8 mouse cellular contexts compared by ENCODE assay signal in genomic region chr8:123476911-123477736, GRCm38 (mm10). TPM values are rescaled to one million over a fixed set of nuclear protein-coding genes. Genes with fewer than 3 reads are reported as not detected.
DNase-seq lines count a peak whose midpoint lies in the region; ATAC-seq and TF ChIP-seq lines count a peak whose summit lies in the region.

No protein-coding gene starts in this region.

- H3K27ac ChIP-seq in left cerebral cortex, adult 2 months, result peak overlapping the region; percentile 98
- peak overlapping the region; percentile 91 for H3K27ac ChIP-seq in forebrain, embryonic 12.5 days
- H3K27ac ChIP-seq in midbrain, embryonic 10.5 days (replicated peaks), result peak overlapping the region; percentile 99

- peak; percentile 55 for ATAC-seq in forebrain, embryonic 12.5 days (ENCODE audit: low FRiP score)

- peak overlapping the region; percentile 85 for H3K4me2 ChIP-seq in forebrain, embryonic 12.5 days

- intact Hi-C loops in left cerebral cortex, adult 2 months (cut with DNase I), result loop anchor here (5.0 kb wide), 1 partner anchor 35 kb away; no protein-coding TSS in a partner anchor
- intact Hi-C loops in left cerebral cortex, postnatal 4 days (cut with DNase I), result no loop called here

- peak overlapping the region; percentile 84 for H3K9ac ChIP-seq in forebrain, embryonic 12.5 days

- peak in 1 of 2 experiments; percentile 30 for DNase-seq in left cerebral cortex, adult 2 months (ENCODE audit: extremely low spot score in 1 of 2, low spot score in 2 of 2)
- no peak for DNase-seq in left cerebral cortex, postnatal 4 days
- DNase-seq in T-cell, adult 2 months (ENCODE audit: low spot score), result peak; percentile 1
- DNase-seq in layer of hippocampus, postnatal 25 days (ENCODE audit: extremely low spot score in 1 of 2, low spot score in 1 of 2), result peak; percentile 11 to 24
- peak; percentile 37 for DNase-seq in midbrain, embryonic 10.5 days (ENCODE audit: low spot score)
- DNase-seq in yolk sac, embryonic 10.5 days (ENCODE audit: low spot score), result peak; percentile 68
- no peak for DNase-seq in gastrocnemius, postnatal 25 days

- 9% methylated on average over 34 of the region's 34 CpGs for WGBS in forebrain, embryonic 12.5 days
- 8% methylated on average over 34 of the region's 34 CpGs for WGBS in midbrain, embryonic 10.5 days

- no peaks in the 10 kb centered on the region for H3K9me3 ChIP-seq in forebrain, embryonic 12.5 days
- H3K9me3 ChIP-seq in midbrain, embryonic 10.5 days (replicated peaks), result no peaks in the 10 kb centered on the region

- peaks cover 19% of the 10 kb centered on the region for H3K36me3 ChIP-seq in forebrain, embryonic 12.5 days (replicated peaks)
- peaks cover 23% of the 10 kb centered on the region for H3K36me3 ChIP-seq in midbrain, embryonic 10.5 days

- no peaks in the 10 kb centered on the region for H3K27me3 ChIP-seq in forebrain, embryonic 12.5 days
- no peaks in the 10 kb centered on the region for H3K27me3 ChIP-seq in midbrain, embryonic 10.5 days (ENCODE audit: low read depth, poor library complexity, severe bottlenecking)

- peak overlapping the region; percentile 97 for H3K4me3 ChIP-seq in left cerebral cortex, adult 2 months
- peak overlapping the region; percentile 66 for H3K4me3 ChIP-seq in forebrain, embryonic 12.5 days (replicated peaks)
- H3K4me3 ChIP-seq in midbrain, embryonic 10.5 days, result peak overlapping the region; percentile 94

- H3K4me1 ChIP-seq in forebrain, embryonic 12.5 days, result peaks cover 23% of the 10 kb centered on the region
- H3K4me1 ChIP-seq in midbrain, embryonic 10.5 days, result peaks cover 21% of the 10 kb centered on the region

- no peak for TF ChIP-seq CTCF in left cerebral cortex, adult 2 months (IDR thresholded peaks at IDR 0.05)

RNA-seq across cellular contexts. Expression of gene Afg3l1, which starts 0.6 kb away (rescaled TPM):
- 10 to 100 TPM; 26.3 to 31.1 TPM for total RNA-seq in left cerebral cortex, adult 2 months (2021)
- total RNA-seq in left cerebral cortex, postnatal 4 days (2021), result 10 to 100 TPM; 48.3 to 56.9 TPM
- polyA plus RNA-seq in forebrain, embryonic 12.5 days (2016; fragmentation: Nextera tagmentation; extraction: Ambion mirVana), result 69.7 and 71.1 TPM in 2 replicates
- 10 to 100 TPM; 28.1 to 30.6 TPM for total RNA-seq in layer of hippocampus, postnatal 25 days (2021)
- polyA plus RNA-seq in midbrain, embryonic 10.5 days (2016; fragmentation: Nextera tagmentation; extraction: Ambion mirVana), result 69.3 and 74.2 TPM in 2 replicates
- total RNA-seq in gastrocnemius, postnatal 25 days (2021), result 10 to 100 TPM; 37.9 to 39.8 TPM

RNA-seq across cellular contexts. Expression of gene Dbndd1, which starts 38.1 kb away (rescaled TPM):
- 10 to 100 TPM; 16.0 to 18.0 TPM for total RNA-seq in left cerebral cortex, adult 2 months (2021)
- total RNA-seq in left cerebral cortex, postnatal 4 days (2021), result 10 to 100 TPM; 38.3 to 43.4 TPM
- 38.8 and 42.6 TPM in 2 replicates for polyA plus RNA-seq in forebrain, embryonic 12.5 days (2016; fragmentation: Nextera tagmentation; extraction: Ambion mirVana)
- total RNA-seq in layer of hippocampus, postnatal 25 days (2021), result 10 to 100 TPM; 10.5 to 10.8 TPM
- polyA plus RNA-seq in midbrain, embryonic 10.5 days (2016; fragmentation: Nextera tagmentation; extraction: Ambion mirVana), result 19.0 and 26.7 TPM in 2 replicates
- total RNA-seq in gastrocnemius, postnatal 25 days (2021), result not detected

RNA-seq across cellular contexts. Expression of gene Gas8, which starts 41.5 kb away (rescaled TPM):
- total RNA-seq in left cerebral cortex, adult 2 months (2021), result 10 to 100 TPM; 29.0 to 29.1 TPM
- 10 to 100 TPM; 42.3 to 46.7 TPM for total RNA-seq in left cerebral cortex, postnatal 4 days (2021)
- 41.0 and 41.3 TPM in 2 replicates for polyA plus RNA-seq in forebrain, embryonic 12.5 days (2016; fragmentation: Nextera tagmentation; extraction: Ambion mirVana)
- 10 to 100 TPM; 23.3 to 33.1 TPM for total RNA-seq in layer of hippocampus, postnatal 25 days (2021)
- 42.5 and 43.0 TPM in 2 replicates for polyA plus RNA-seq in midbrain, embryonic 10.5 days (2016; fragmentation: Nextera tagmentation; extraction: Ambion mirVana)
- 1 to 10 TPM; 3.5 to 4.0 TPM for total RNA-seq in gastrocnemius, postnatal 25 days (2021)

RNA-seq across cellular contexts. Expression of gene Def8, which starts 53.8 kb away (rescaled TPM):
- total RNA-seq in left cerebral cortex, adult 2 months (2021), result 10 to 100 TPM; 55.0 to 55.5 TPM
- total RNA-seq in left cerebral cortex, postnatal 4 days (2021), result 10 to 100 TPM; 68.3 to 70.1 TPM
- polyA plus RNA-seq in forebrain, embryonic 12.5 days (2016; fragmentation: Nextera tagmentation; extraction: Ambion mirVana), result 42.9 and 46.6 TPM in 2 replicates
- 10 to 100 TPM; 64.6 to 66.6 TPM for total RNA-seq in layer of hippocampus, postnatal 25 days (2021)
- 42.1 and 45.9 TPM in 2 replicates for polyA plus RNA-seq in midbrain, embryonic 10.5 days (2016; fragmentation: Nextera tagmentation; extraction: Ambion mirVana)
- 10 to 100 TPM; 37.8 to 38.2 TPM for total RNA-seq in gastrocnemius, postnatal 25 days (2021)

Comparison
In these comparisons a context has a peak if more than half of its experiments do, and no peak if none do; other contexts are left out.
1. DNase-seq: peak in T-cell, adult 2 months (single experiment), layer of hippocampus, postnatal 25 days (2 of 2), midbrain, embryonic 10.5 days (single experiment) and yolk sac, embryonic 10.5 days (single experiment); none in left cerebral cortex, postnatal 4 days (single experiment) and gastrocnemius, postnatal 25 days (single experiment).
2. RNA of gene Dbndd1, which starts 38.1 kb away (total RNA-seq): 38.3 to 43.4 TPM in left cerebral cortex, postnatal 4 days, 16.0 to 18.0 TPM in left cerebral cortex, adult 2 months and 10.5 to 10.8 TPM in layer of hippocampus, postnatal 25 days; not detected in gastrocnemius, postnatal 25 days; every median in the first group is over 10 times any median in the second.
3. RNA of gene Gas8, which starts 41.5 kb away (total RNA-seq): 42.3 to 46.7 TPM in left cerebral cortex, postnatal 4 days, 23.3 to 33.1 TPM in layer of hippocampus, postnatal 25 days and 29.0 to 29.1 TPM in left cerebral cortex, adult 2 months; 3.5 to 4.0 TPM in gastrocnemius, postnatal 25 days; every median in the first group is over 4 times any median in the second.
4. Peak in every context shown above with its lines, with median percentiles within 50 percentile points of each other: H3K27ac ChIP-seq and H3K4me3 ChIP-seq.